Mouse (Mus musculus): ENCODE results near the gene Cntnap5a. TPM values are rescaled to one million over a fixed set of nuclear protein-coding genes. Genes with fewer than 3 reads are reported as not detected.
"Not testable (repeated sequence)": the region's sequence is repeated elsewhere in the genome, so short reads cannot be mapped to it uniquely, and the experiment has no call there.

Gene Cntnap5a
- polyA plus RNA-seq, 1 experiment from 2014 or later = 2.1 TPM

GRCm38 (mm10) chr1:116125767-116126166, 441.2 kb downstream of the Cntnap5a start:
- DNase-seq (no peak), ATAC-seq (ENCODE audit: low FRiP score, low TSS enrichment) (no peak)
- Histone ChIP-seq H3K4me1 (ENCODE audit: control insufficient read depth, insufficient read depth, low read length) (no peaks in the 10 kb centered on the region), H3K36me3 (ENCODE audit: control insufficient read depth, insufficient read depth, low read length) (no peaks in the 10 kb centered on the region), H3K27ac (replicated peaks; ENCODE audit: low read depth, low read length) (no peak overlapping the region), H3K9ac (replicated peaks; ENCODE audit: low read length) (no peak overlapping the region), H3K9me3 (ENCODE audit: control insufficient read depth, low read length) (no peaks in the 10 kb centered on the region), H3K4me3 (replicated peaks; ENCODE audit: low read depth, low read length) (no peak overlapping the region), H3K27me3 (ENCODE audit: control insufficient read depth, insufficient read depth, low read length) (no peaks in the 10 kb centered on the region), H3K4me2 (ENCODE audit: low read length) (no peak overlapping the region)
- WGBS = 59% methylated on average over 1 of the region's 1 CpGs

- H3K27ac ChIP-seq (replicated peaks; ENCODE audit: low read depth, low read length) = no peak overlapping the region
- H3K4me3 ChIP-seq (replicated peaks; ENCODE audit: low read depth, low read length) = no peak overlapping the region
- no peaks in the 10 kb centered on the region for H3K9me3 ChIP-seq (ENCODE audit: control insufficient read depth, low read length)
- no peaks in the 10 kb centered on the region for H3K27me3 ChIP-seq (ENCODE audit: control insufficient read depth, insufficient read depth, low read length)
- no peaks in the 10 kb centered on the region for H3K4me1 ChIP-seq (ENCODE audit: control insufficient read depth, insufficient read depth, low read length)
- ATAC-seq (ENCODE audit: low FRiP score, low TSS enrichment) (no peak), DNase-seq (no peak)
- no peaks in the 10 kb centered on the region for H3K36me3 ChIP-seq (ENCODE audit: control insufficient read depth, insufficient read depth, low read length)
- no peak overlapping the region for H3K9ac ChIP-seq (replicated peaks; ENCODE audit: low read length)
- H3K4me2 ChIP-seq (ENCODE audit: low read length) = no peak overlapping the region
- WGBS = 86% methylated on average over 2 of the region's 2 CpGs
Measured at GRCm38 (mm10) chr1:116127085-116127484, 442.5 kb downstream of the Cntnap5a start.

- Histone ChIP-seq H3K27ac (replicated peaks; ENCODE audit: low read depth, low read length) (no peak overlapping the region), H3K9me3 (ENCODE audit: control insufficient read depth, low read length) (no peaks in the 10 kb centered on the region), H3K4me2 (ENCODE audit: low read length) (no peak overlapping the region), H3K4me3 (replicated peaks; ENCODE audit: low read depth, low read length) (no peak overlapping the region), H3K4me1 (ENCODE audit: control insufficient read depth, insufficient read depth, low read length) (no peaks in the 10 kb centered on the region), H3K36me3 (ENCODE audit: control insufficient read depth, insufficient read depth, low read length) (no peaks in the 10 kb centered on the region), H3K27me3 (ENCODE audit: control insufficient read depth, insufficient read depth, low read length) (no peaks in the 10 kb centered on the region), H3K9ac (replicated peaks; ENCODE audit: low read length) (no peak overlapping the region)
- DNase-seq (no peak), ATAC-seq (ENCODE audit: low FRiP score, low TSS enrichment) (no peak)
- WGBS = 68% methylated on average over 1 of the region's 1 CpGs
Measured at GRCm38 (mm10) chr1:116128450-116129246, 444.1 kb downstream of the Cntnap5a start.

- ATAC-seq (ENCODE audit: low FRiP score, low TSS enrichment) = no peak
- H3K36me3 ChIP-seq (ENCODE audit: control insufficient read depth, insufficient read depth, low read length) = no peaks in the 10 kb centered on the region
- no peak for DNase-seq
- H3K4me1 ChIP-seq (ENCODE audit: control insufficient read depth, insufficient read depth, low read length) = no peaks in the 10 kb centered on the region
- H3K9ac ChIP-seq (replicated peaks; ENCODE audit: low read length) = no peak overlapping the region
- no peaks in the 10 kb centered on the region for H3K27me3 ChIP-seq (ENCODE audit: control insufficient read depth, insufficient read depth, low read length)
- H3K4me2 ChIP-seq (ENCODE audit: low read length) = no peak overlapping the region
- H3K4me3 ChIP-seq (replicated peaks; ENCODE audit: low read depth, low read length) = no peak overlapping the region
- H3K27ac ChIP-seq (replicated peaks; ENCODE audit: low read depth, low read length) = no peak overlapping the region
- no peaks in the 10 kb centered on the region for H3K9me3 ChIP-seq (ENCODE audit: control insufficient read depth, low read length)
Measured at GRCm38 (mm10) chr1:116132471-116132870, 447.9 kb downstream of the Cntnap5a start.

- no peak overlapping the region for H3K9ac ChIP-seq (replicated peaks; ENCODE audit: low read length)
- H3K27ac ChIP-seq (replicated peaks; ENCODE audit: low read depth, low read length) = no peak overlapping the region
- no peaks in the 10 kb centered on the region for H3K4me1 ChIP-seq (ENCODE audit: control insufficient read depth, insufficient read depth, low read length)
- no peak for DNase-seq
- ATAC-seq (ENCODE audit: low FRiP score, low TSS enrichment) = no peak
- no peaks in the 10 kb centered on the region for H3K36me3 ChIP-seq (ENCODE audit: control insufficient read depth, insufficient read depth, low read length)
- H3K4me3 ChIP-seq (replicated peaks; ENCODE audit: low read depth, low read length) = no peak overlapping the region
- no peaks in the 10 kb centered on the region for H3K27me3 ChIP-seq (ENCODE audit: control insufficient read depth, insufficient read depth, low read length)
- H3K4me2 ChIP-seq (ENCODE audit: low read length) = no peak overlapping the region
- H3K9me3 ChIP-seq (ENCODE audit: control insufficient read depth, low read length) = no peaks in the 10 kb centered on the region
Measured at GRCm38 (mm10) chr1:116149764-116150369, 465.3 kb downstream of the Cntnap5a start.

- H3K36me3 ChIP-seq (ENCODE audit: control insufficient read depth, insufficient read depth, low read length) = no peaks in the 10 kb centered on the region
- H3K4me3 ChIP-seq (replicated peaks; ENCODE audit: low read depth, low read length) = no peak overlapping the region
- 87% methylated on average over 2 of the region's 2 CpGs for WGBS
- no peaks in the 10 kb centered on the region for H3K4me1 ChIP-seq (ENCODE audit: control insufficient read depth, insufficient read depth, low read length)
- no peaks in the 10 kb centered on the region for H3K9me3 ChIP-seq (ENCODE audit: control insufficient read depth, low read length)
- no peak overlapping the region for H3K4me2 ChIP-seq (ENCODE audit: low read length)
- H3K27ac ChIP-seq (replicated peaks; ENCODE audit: low read depth, low read length) = no peak overlapping the region
- ATAC-seq (ENCODE audit: low FRiP score, low TSS enrichment) (no peak), DNase-seq (no peak)
- H3K27me3 ChIP-seq (ENCODE audit: control insufficient read depth, insufficient read depth, low read length) = no peaks in the 10 kb centered on the region
- no peak overlapping the region for H3K9ac ChIP-seq (replicated peaks; ENCODE audit: low read length)
Measured at GRCm38 (mm10) chr1:116184471-116184870, 499.9 kb downstream of the Cntnap5a start.

GRCm38 (mm10) chr1:116188142-116188541, 503.6 kb downstream of the Cntnap5a start:
- not testable (repeated sequence) for H3K4me2 ChIP-seq (ENCODE audit: low read length); H3K4me3 ChIP-seq (replicated peaks; ENCODE audit: low read depth, low read length); H3K27me3 ChIP-seq (ENCODE audit: control insufficient read depth, insufficient read depth, low read length); H3K36me3 ChIP-seq (ENCODE audit: control insufficient read depth, insufficient read depth, low read length); H3K9ac ChIP-seq (replicated peaks; ENCODE audit: low read length); H3K4me1 ChIP-seq (ENCODE audit: control insufficient read depth, insufficient read depth, low read length); H3K9me3 ChIP-seq (ENCODE audit: control insufficient read depth, low read length)
- 23% methylated on average over 1 of the region's 1 CpGs for WGBS
- DNase-seq (peak; percentile 47), ATAC-seq (ENCODE audit: low FRiP score, low TSS enrichment) (peak; percentile 63; the same call in 1 of the 2 replicates)
- H3K27ac ChIP-seq (replicated peaks; ENCODE audit: low read depth, low read length) = 0 out of 2 replicates have a peak overlapping the region, but pooled peaks have one; percentile 20

- Histone ChIP-seq H3K27me3 (ENCODE audit: control insufficient read depth, insufficient read depth, low read length) (no peaks in the 10 kb centered on the region), H3K36me3 (ENCODE audit: control insufficient read depth, insufficient read depth, low read length) (no peaks in the 10 kb centered on the region), H3K9ac (replicated peaks; ENCODE audit: low read length) (no peak overlapping the region), H3K4me1 (ENCODE audit: control insufficient read depth, insufficient read depth, low read length) (no peaks in the 10 kb centered on the region), H3K4me2 (ENCODE audit: low read length) (no peak overlapping the region), H3K4me3 (replicated peaks; ENCODE audit: low read depth, low read length) (no peak overlapping the region), H3K27ac (replicated peaks; ENCODE audit: low read depth, low read length) (no peak overlapping the region), H3K9me3 (ENCODE audit: control insufficient read depth, low read length) (no peaks in the 10 kb centered on the region)
- DNase-seq (no peak), ATAC-seq (ENCODE audit: low FRiP score, low TSS enrichment) (no peak)
- WGBS = 98% methylated on average over 2 of the region's 2 CpGs
Measured at GRCm38 (mm10) chr1:116192299-116192698, 507.7 kb downstream of the Cntnap5a start.

- H3K4me2 ChIP-seq (ENCODE audit: low read length) = no peak overlapping the region
- no peaks in the 10 kb centered on the region for H3K36me3 ChIP-seq (ENCODE audit: control insufficient read depth, insufficient read depth, low read length)
- DNase-seq (peak; percentile 51), ATAC-seq (ENCODE audit: low FRiP score, low TSS enrichment) (no peak)
- H3K4me3 ChIP-seq (replicated peaks; ENCODE audit: low read depth, low read length) = no peak overlapping the region
- H3K4me1 ChIP-seq (ENCODE audit: control insufficient read depth, insufficient read depth, low read length) = peaks cover 3% of the 10 kb centered on the region; the same call in 1 of the 2 replicates
- no peak overlapping the region for H3K27ac ChIP-seq (replicated peaks; ENCODE audit: low read depth, low read length)
- no peaks in the 10 kb centered on the region for H3K9me3 ChIP-seq (ENCODE audit: control insufficient read depth, low read length)
- no peaks in the 10 kb centered on the region for H3K27me3 ChIP-seq (ENCODE audit: control insufficient read depth, insufficient read depth, low read length)
- H3K9ac ChIP-seq (replicated peaks; ENCODE audit: low read length) = no peak overlapping the region
Measured at GRCm38 (mm10) chr1:116216883-116217282, 532.3 kb downstream of the Cntnap5a start.

Data from midbrain, embryonic 14.5 days (tissue).